Mouse (Mus musculus) hindbrain, embryonic 16.5 days (tissue): ENCODE data around the gene Prickle4. TPM values are rescaled to one million over a fixed set of nuclear protein-coding genes. Genes with fewer than 3 reads are reported as not detected.

Source experiments
- polyA plus RNA-seq: library from polyadenylated mRNA; unstranded; fragments of >200 nt; fragmentation: Nextera tagmentation; extraction: Ambion mirVana; gene quantifications from 2 replicates; pipeline ENCODE4 v1.2.1, GENCODE M21; 2015

Prickle4 gene
- polyA plus RNA-seq, 1 experiment from 2014 or later, result 1.6 TPM

Other genes starting within 250 kb of the Prickle4 start
- 20.0 and 20.5 TPM in 2 replicates for gene Taf8, start 192.4 kb downstream of the Prickle4 start, polyA plus RNA-seq
- 81.7 and 99.9 TPM in 2 replicates for gene Ccnd3, start 189.7 kb downstream of the Prickle4 start, polyA plus RNA-seq
- 35.5 and 37.8 TPM in 2 replicates for gene Bysl, start 83.2 kb downstream of the Prickle4 start, polyA plus RNA-seq
- gene Med20, start 83.2 kb downstream of the Prickle4 start, polyA plus RNA-seq, result 43.7 and 45.3 TPM in 2 replicates
- gene Gm20517, start 83.1 kb downstream of the Prickle4 start, polyA plus RNA-seq, result 1.7 and 1.9 TPM in 2 replicates
- gene Usp49, start 64.0 kb downstream of the Prickle4 start, polyA plus RNA-seq, result 5.2 TPM in 2 replicates
- 264 and 286 TPM in 2 replicates for gene Tomm6, start 6.3 kb downstream of the Prickle4 start, polyA plus RNA-seq
- 55.7 and 58.1 TPM in 2 replicates for gene Frs3, start 5.7 kb downstream of the Prickle4 start, polyA plus RNA-seq
- gene Gm21981, start 281 bp downstream of the Prickle4 start, polyA plus RNA-seq, result 1.4 TPM in 2 replicates
- 0.11 TPM in 1 of 2 replicates, not detected in the other for gene Pgc, start 32.1 kb upstream of the Prickle4 start, polyA plus RNA-seq
- 4.6 and 4.7 TPM in 2 replicates for gene Tfeb, start 42.3 kb upstream of the Prickle4 start, polyA plus RNA-seq
- gene Mdfi, start 140.0 kb upstream of the Prickle4 start, polyA plus RNA-seq, result 2.7 and 3.9 TPM in 2 replicates
- gene Foxp4, start 229.9 kb upstream of the Prickle4 start, polyA plus RNA-seq, result 27.4 and 31.8 TPM in 2 replicates